Comparison of ENCODE assay signal across 8 mouse cellular contexts in the genomic region with DNA sequence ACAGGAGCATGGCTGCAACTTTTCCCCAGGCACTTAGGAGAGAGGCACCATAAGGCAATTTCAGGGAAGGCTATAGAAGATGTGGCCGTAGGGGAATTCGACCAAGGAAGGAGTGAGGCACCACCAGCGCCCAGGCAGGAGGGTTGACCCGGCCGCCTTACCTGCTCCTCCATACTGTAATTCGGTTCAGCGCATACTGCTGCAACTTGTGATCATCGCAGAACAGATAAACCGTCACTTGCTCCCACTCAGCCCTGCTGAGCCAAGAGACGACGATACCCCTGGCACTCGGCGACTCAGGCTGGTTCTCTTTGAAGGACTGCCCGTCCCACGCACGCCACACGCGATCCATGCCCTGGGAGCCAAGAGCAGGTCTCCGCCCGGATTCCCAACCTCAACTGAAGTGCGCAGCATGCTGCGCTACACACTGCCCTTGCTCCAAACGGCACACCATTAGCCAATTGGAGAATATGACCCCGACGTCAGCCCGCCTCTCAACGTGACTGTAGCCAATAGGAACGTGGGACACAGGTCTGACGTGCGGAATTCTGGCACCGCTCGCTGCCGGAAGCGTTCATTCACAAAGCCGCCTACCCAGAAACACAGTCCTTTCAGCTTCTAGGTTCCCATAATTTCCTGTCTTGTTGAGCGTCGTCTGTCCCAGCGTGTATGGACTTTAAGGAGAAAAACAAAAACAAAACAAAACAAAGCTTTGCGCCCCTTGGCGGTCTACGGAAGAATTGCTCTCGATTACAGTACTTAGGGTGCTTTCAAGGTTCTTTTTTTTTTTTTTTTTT. TPM values are rescaled to one million over a fixed set of nuclear protein-coding genes. Genes with fewer than 3 reads are reported as not detected.
DNase-seq lines count a peak whose midpoint lies in the region; ATAC-seq and TF ChIP-seq lines count a peak whose summit lies in the region.

Las1l (minus strand) TSS at position 466 of the 797 bp plus-strand sequence.

- in situ Hi-C loops in CH12.LX (cut with MboI; ENCODE audit: low pct_ligation_motif_present, low pct_unique_long_range_greater_than_20kb, low sequenced_read_pairs) = no loop called here

- peak in 1 of 2 experiments; percentile 45; a peak in 2 of 4 replicates for TF ChIP-seq CTCF in CH12.LX (conservative IDR thresholded peaks at IDR 0.05 in 1 of 2, IDR thresholded peaks at IDR 0.05 in 1 of 2; ENCODE audit: low read depth in 2 of 2, low read length in 2 of 2)

- peaks cover 13% of the 10 kb centered on the region for H3K79me2 ChIP-seq in CH12.LX (replicated peaks; ENCODE audit: control insufficient read depth, extremely low read depth, insufficient read depth, poor library complexity, severe bottlenecking)

- no peaks in the 10 kb centered on the region for H3K27me3 ChIP-seq in CH12.LX (replicated peaks)
- no peaks in the 10 kb centered on the region for H3K27me3 ChIP-seq in forebrain, embryonic 11.5 days (ENCODE audit: control insufficient read depth, insufficient read depth, low read length)
- H3K27me3 ChIP-seq in heart, embryonic 16.5 days (ENCODE audit: control insufficient read depth, insufficient read depth, low read length) = no peaks in the 10 kb centered on the region
- H3K27me3 ChIP-seq in liver, embryonic 15.5 days = no peaks in the 10 kb centered on the region
- H3K27me3 ChIP-seq in neural tube, embryonic 12.5 days (replicated peaks) = no peaks in the 10 kb centered on the region

- dilution Hi-C loops in CH12.LX (cut with MboI; ENCODE audit: extremely low pct_ligation_motif_present, extremely low pct_unique_long_range_greater_than_20kb, low sequenced_read_pairs) = no loop called here

- 23% methylated on average over 42 of the region's 42 CpGs for WGBS in forebrain, embryonic 11.5 days
- 9% methylated on average over 42 of the region's 42 CpGs for WGBS in heart, embryonic 16.5 days
- WGBS in liver, embryonic 15.5 days (ENCODE audit: insufficient replicate concordance) = 16% methylated on average over 42 of the region's 42 CpGs
- 16% methylated on average over 42 of the region's 42 CpGs for WGBS in neural tube, embryonic 12.5 days

- peak within 1 kb of the TSS; percentile 89 for H3K4me2 ChIP-seq in CH12.LX (ENCODE audit: insufficient read depth, low read depth, poor library complexity, severe bottlenecking)
- H3K4me2 ChIP-seq in forebrain, embryonic 11.5 days (ENCODE audit: low read depth, low read length, severe bottlenecking) = peak within 1 kb of the TSS; percentile 58
- peak within 1 kb of the TSS; percentile 61 for H3K4me2 ChIP-seq in heart, embryonic 16.5 days (ENCODE audit: low read depth, low read length)
- H3K4me2 ChIP-seq in liver, embryonic 15.5 days = peak within 1 kb of the TSS; percentile 74
- peak within 1 kb of the TSS; percentile 60 for H3K4me2 ChIP-seq in neural tube, embryonic 12.5 days (replicated peaks)

- peak within 1 kb of the TSS; percentile 70 to 99 (median 71) for H3K4me3 ChIP-seq in CH12.LX (replicated peaks in 1 of 3; ENCODE audit: low read depth in 2 of 3, low read length in 2 of 3, poor library complexity in 1 of 3)
- peak within 1 kb of the TSS; percentile 46 for H3K4me3 ChIP-seq in forebrain, embryonic 11.5 days (ENCODE audit: low read depth, low read length)
- H3K4me3 ChIP-seq in heart, embryonic 16.5 days (ENCODE audit: low read length) = peak within 1 kb of the TSS; percentile 67
- H3K4me3 ChIP-seq in liver, embryonic 15.5 days (replicated peaks) = peak within 1 kb of the TSS; percentile 68
- peak within 1 kb of the TSS; percentile 48 for H3K4me3 ChIP-seq in neural tube, embryonic 12.5 days

- TF ChIP-seq POLR2A in CH12.LX (IDR thresholded peaks at IDR 0.05; ENCODE audit: low read depth, low read length) = peak; percentile 93

- TF ChIP-seq RAD21 in CH12.LX (IDR thresholded peaks at IDR 0.05; ENCODE audit: low read depth, low read length) = no peak

- H3K9me3 ChIP-seq in CH12.LX (replicated peaks; ENCODE audit: low read length) = no peaks in the 10 kb centered on the region
- no peaks in the 10 kb centered on the region for H3K9me3 ChIP-seq in forebrain, embryonic 11.5 days (ENCODE audit: control insufficient read depth, low read length)
- no peaks in the 10 kb centered on the region for H3K9me3 ChIP-seq in heart, embryonic 16.5 days (replicated peaks; ENCODE audit: control insufficient read depth, low read length)
- no peaks in the 10 kb centered on the region for H3K9me3 ChIP-seq in liver, embryonic 15.5 days (replicated peaks)
- no peaks in the 10 kb centered on the region for H3K9me3 ChIP-seq in neural tube, embryonic 12.5 days

- peaks cover 5 to 25% of the 10 kb centered on the region in 2 experiments for H3K36me3 ChIP-seq in CH12.LX (replicated peaks in 1 of 2; ENCODE audit: control insufficient read depth in 1 of 2, insufficient read depth in 1 of 2, low read length in 1 of 2)
- H3K36me3 ChIP-seq in forebrain, embryonic 11.5 days (ENCODE audit: control insufficient read depth, insufficient read depth, low read length) = no peaks in the 10 kb centered on the region; the same call in 1 of the 2 replicates
- peaks cover 6% of the 10 kb centered on the region; the same call in 1 of the 2 replicates for H3K36me3 ChIP-seq in heart, embryonic 16.5 days (ENCODE audit: control insufficient read depth, insufficient read depth)
- H3K36me3 ChIP-seq in liver, embryonic 15.5 days (replicated peaks) = no peaks in the 10 kb centered on the region
- H3K36me3 ChIP-seq in neural tube, embryonic 12.5 days = no peaks in the 10 kb centered on the region

- ATAC-seq in forebrain, embryonic 11.5 days (replicated peaks; ENCODE audit: low FRiP score) = peak; percentile 100
- peak; percentile 99 for ATAC-seq in heart, embryonic 16.5 days (replicated peaks; ENCODE audit: extremely low read depth, insufficient read depth, low FRiP score)
- ATAC-seq in liver, embryonic 15.5 days (ENCODE audit: insufficient read depth) = peak; percentile 100
- ATAC-seq in neural tube, embryonic 12.5 days (ENCODE audit: low FRiP score, low read depth) = peak; percentile 100

- H3K4me1 ChIP-seq in CH12.LX (ENCODE audit: control insufficient read depth in 1 of 2, insufficient read depth in 2 of 2) = peaks cover 0 to 9% of the 10 kb centered on the region in 2 experiments; a peak in 1 of 4 replicates
- no peaks in the 10 kb centered on the region for H3K4me1 ChIP-seq in forebrain, embryonic 11.5 days (replicated peaks; ENCODE audit: control insufficient read depth, insufficient read depth, low read length)
- H3K4me1 ChIP-seq in heart, embryonic 16.5 days (ENCODE audit: control insufficient read depth, insufficient read depth, low read length) = peaks cover 3% of the 10 kb centered on the region; the same call in 1 of the 2 replicates
- H3K4me1 ChIP-seq in liver, embryonic 15.5 days (replicated peaks) = 0 out of 2 replicates have a peak, but pooled peaks cover 6% of the 10 kb centered on the region
- H3K4me1 ChIP-seq in neural tube, embryonic 12.5 days = peaks cover 3% of the 10 kb centered on the region; the same call in 1 of the 2 replicates

- peak; percentile 91 for DNase-seq in CH12.LX (ENCODE audit: extremely low read depth)
- peak; percentile 81 for DNase-seq in c-Kit-positive CD71-positive TER-119-negative erythroid progenitor cells, embryonic 14.5 days (ENCODE audit: low read depth)
- peak; percentile 87 for DNase-seq in forebrain, embryonic 11.5 days (ENCODE audit: low spot score)
- peak; percentile 90 to 95 for DNase-seq in kidney, postnatal 36 days
- peak; percentile 96 for DNase-seq in telencephalon, adult 2 months (ENCODE audit: low read depth, low spot score)

- H3K27ac ChIP-seq in CH12.LX (ENCODE audit: insufficient read depth, low read depth) = peak within 1 kb of the TSS; percentile 69
- H3K27ac ChIP-seq in forebrain, embryonic 11.5 days (ENCODE audit: low read depth, low read length) = no peak within 1 kb of the TSS
- H3K27ac ChIP-seq in heart, embryonic 16.5 days (ENCODE audit: low read length) = peak within 1 kb of the TSS; percentile 74
- H3K27ac ChIP-seq in liver, embryonic 15.5 days (replicated peaks) = 0 out of 2 replicates have a peak within 1 kb of the TSS, but pooled peaks have one; percentile 33
- no peak within 1 kb of the TSS for H3K27ac ChIP-seq in neural tube, embryonic 12.5 days

- TF ChIP-seq EP300 in CH12.LX (IDR thresholded peaks at IDR 0.05; ENCODE audit: low read length) = no peak

- peak within 1 kb of the TSS; percentile 87 for H3K9ac ChIP-seq in CH12.LX (ENCODE audit: insufficient read depth, low read depth)
- H3K9ac ChIP-seq in forebrain, embryonic 11.5 days (ENCODE audit: low read length) = peak within 1 kb of the TSS; percentile 55
- H3K9ac ChIP-seq in heart, embryonic 16.5 days (ENCODE audit: low read length) = peak within 1 kb of the TSS; percentile 73
- H3K9ac ChIP-seq in liver, embryonic 15.5 days = peak within 1 kb of the TSS; percentile 58
- peak within 1 kb of the TSS; percentile 48; the same call in 1 of the 2 replicates for H3K9ac ChIP-seq in neural tube, embryonic 12.5 days

TF ChIP-seq in CH12.LX, 34 proteins besides CTCF, POLR2A, EP300 and RAD21 (continues in another document):
- peak; percentile 67 for TF ChIP-seq ZMIZ1 (IDR thresholded peaks at IDR 0.05; ENCODE audit: low read depth, low read length)
- TF ChIP-seq ZNF384 (IDR thresholded peaks at IDR 0.05; ENCODE audit: low read depth, low read length) = peak; percentile 87
- peak; percentile 73 for TF ChIP-seq TCF12 (IDR thresholded peaks at IDR 0.05; ENCODE audit: low read depth, low read length)
- TF ChIP-seq BHLHE40 (IDR thresholded peaks at IDR 0.05; ENCODE audit: low read depth, low read length) = peak; percentile 14; the same call in 1 of the 2 replicates
- peak; percentile 91 for TF ChIP-seq HCFC1 (IDR thresholded peaks at IDR 0.05; ENCODE audit: low read depth, low read length)
- peak; percentile 77; the same call in 1 of the 2 replicates for TF ChIP-seq MXI1 (IDR thresholded peaks at IDR 0.05; ENCODE audit: low read depth, low read length)
- TF ChIP-seq ETS1 (conservative IDR thresholded peaks at IDR 0.05; ENCODE audit: low read depth, low read length) = no peak
- peak; percentile 75; the same call in 1 of the 2 replicates for TF ChIP-seq KAT2A (IDR thresholded peaks at IDR 0.05; ENCODE audit: insufficient replicate concordance, low read length)
- 0 out of 2 replicates have a peak, but pooled peaks have one; percentile 46 for TF ChIP-seq E2F4 (IDR thresholded peaks at IDR 0.05; ENCODE audit: insufficient replicate concordance, low read depth, low read length)
- TF ChIP-seq UBTF (IDR thresholded peaks at IDR 0.05; ENCODE audit: low read depth, low read length) = no peak
- TF ChIP-seq MYC (IDR thresholded peaks at IDR 0.05; ENCODE audit: low read depth, low read length) = peak; percentile 84

RNA-seq across cellular contexts. Expression of gene Las1l, which starts in this region (rescaled TPM):
- total RNA-seq in CH12.LX (2012; rRNA removed) (33.1 and 37.5 TPM in 2 replicates), CH12.LX (2014; rRNA removed) (31.9 and 33.5 TPM in 2 replicates)
- polyA plus RNA-seq in CH12.LX (2012; ENCODE audit: insufficient read length, low read depth) = 108 and 119 TPM in 2 replicates
- 47.5 and 48.6 TPM in 2 replicates for polyA plus RNA-seq in forebrain, embryonic 11.5 days (2014; fragmentation: Nextera tagmentation; extraction: Ambion mirVana)
- 62.7 and 63.6 TPM in 2 replicates for polyA plus RNA-seq in heart, embryonic 16.5 days (2015; fragmentation: Nextera tagmentation; extraction: Ambion mirVana)
- 26.3 and 26.6 TPM in 2 replicates for polyA plus RNA-seq in liver, embryonic 15.5 days (2015; fragmentation: Nextera tagmentation; extraction: Ambion mirVana)
- 73.6 and 75.1 TPM in 2 replicates for polyA plus RNA-seq in neural tube, embryonic 12.5 days (2016; fragmentation: Nextera tagmentation; extraction: Ambion mirVana)

Comparison
In these comparisons a context has a peak if more than half of its experiments do, and no peak if none do; other contexts are left out.
1. H3K27ac ChIP-seq: peak in CH12.LX (single experiment), heart, embryonic 16.5 days (single experiment) and liver, embryonic 15.5 days (single experiment); none in forebrain, embryonic 11.5 days (single experiment) and neural tube, embryonic 12.5 days (single experiment).
2. Peak in every context shown above with its lines, with median percentiles within 50 percentile points of each other: DNase-seq, H3K4me2 ChIP-seq, H3K4me3 ChIP-seq, H3K9ac ChIP-seq and ATAC-seq.